Mouse (Mus musculus): ENCODE measurements around the gene Map3k4.

Gene Map3k4

DNA sequence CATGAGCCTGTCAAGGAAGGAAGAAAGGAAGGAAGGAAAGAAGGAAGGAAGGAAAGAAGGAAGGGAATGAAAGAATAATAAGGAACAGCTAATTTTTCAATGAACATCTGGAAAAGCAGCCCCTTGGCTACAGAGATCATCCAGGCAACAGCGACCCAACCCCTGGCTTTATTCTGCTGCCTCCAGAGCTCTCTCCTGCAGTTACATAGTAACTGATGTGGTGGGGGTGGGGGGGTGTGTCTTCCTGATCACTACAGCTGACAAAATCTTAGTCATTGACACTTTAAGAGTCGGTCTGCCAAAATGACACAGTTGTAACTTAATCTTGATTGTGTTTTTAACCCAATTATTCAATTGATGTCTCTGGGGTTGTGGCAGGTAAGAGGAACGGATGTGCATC, 132.3 kb downstream of the Map3k4 start:
- no peak for DNase-seq (ENCODE audit: low read depth, low spot score)

DNA sequence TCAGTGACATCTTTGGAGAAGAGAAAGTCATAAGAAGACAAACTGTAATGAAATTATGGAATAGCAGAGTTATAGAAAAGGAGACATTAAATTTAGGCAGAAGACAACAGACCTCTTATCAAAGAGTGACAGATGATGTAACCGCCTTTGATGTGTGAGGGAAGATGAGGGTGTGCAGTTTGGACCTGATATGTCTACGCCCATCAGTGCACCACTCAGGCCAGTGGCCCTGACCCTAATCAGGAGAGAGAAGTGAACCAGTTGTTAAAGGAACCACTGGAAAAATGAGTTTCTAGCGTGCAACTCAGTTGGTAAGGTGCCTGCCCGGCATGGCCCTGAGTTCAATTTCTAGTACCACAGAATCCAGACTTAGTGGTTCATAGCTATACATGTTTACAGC, 132.7 kb downstream of the Map3k4 start:
- no peak for DNase-seq (ENCODE audit: low read depth, low spot score)

DNA sequence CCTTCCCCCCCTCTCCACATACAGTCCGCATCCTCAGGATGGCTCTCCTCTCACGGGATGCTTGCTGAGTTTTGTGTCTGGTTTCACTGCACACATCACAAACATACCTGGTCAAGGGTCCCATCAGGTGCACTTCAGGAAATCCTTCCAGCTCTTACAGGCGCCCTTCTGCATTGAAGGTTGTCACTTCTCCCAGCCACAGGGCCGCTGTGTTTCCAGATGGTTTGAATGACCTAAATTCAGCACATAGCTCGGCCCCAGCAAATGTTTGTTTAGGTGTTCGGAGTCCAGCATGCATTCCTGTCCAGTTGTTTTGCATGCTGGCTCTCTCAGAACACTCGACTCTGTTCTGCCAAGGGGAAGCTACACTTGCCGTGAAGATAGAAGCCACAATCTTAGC, 134.3 kb downstream of the Map3k4 start:
- DNase-seq (ENCODE audit: low read depth, low spot score) = no peak

DNA sequence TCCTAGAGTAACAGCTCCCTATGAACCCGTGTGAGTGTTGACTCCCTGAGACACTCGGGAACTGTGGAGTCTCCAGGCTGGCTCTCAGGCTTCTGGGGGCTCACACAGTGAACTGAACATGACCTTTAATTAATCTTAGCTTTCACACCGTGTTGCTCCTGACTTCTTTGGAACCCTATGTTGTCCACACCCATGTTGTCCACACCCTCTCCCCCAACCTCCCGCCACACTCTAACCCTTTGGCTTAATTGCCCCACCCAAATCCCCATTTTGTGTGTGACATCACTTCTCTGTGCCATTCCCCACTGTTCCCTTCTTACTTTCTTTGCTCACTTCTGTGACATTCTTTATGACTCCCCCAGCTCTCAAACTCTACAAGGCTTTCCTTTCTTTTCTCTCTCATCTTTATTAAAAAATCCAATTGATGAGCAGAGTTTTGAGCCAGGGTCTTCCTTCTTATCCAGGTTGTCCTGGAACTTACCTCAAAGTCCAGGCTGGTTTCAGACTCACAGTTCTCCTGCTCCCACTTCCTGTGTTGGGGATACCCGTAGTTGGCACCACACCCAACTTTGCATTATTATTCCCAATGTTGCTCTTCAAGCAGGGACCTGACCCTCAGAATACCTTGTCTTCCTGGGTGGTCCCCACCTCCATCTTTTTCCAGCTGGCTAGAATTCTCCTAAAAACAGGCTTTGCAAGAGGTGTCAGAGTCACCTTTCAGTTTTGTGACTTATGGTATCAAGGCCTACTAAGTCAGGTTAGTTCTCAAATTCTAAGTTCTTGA, 135.7 kb downstream of the Map3k4 start:
- no peak for DNase-seq (ENCODE audit: low read depth, low spot score)

DNA sequence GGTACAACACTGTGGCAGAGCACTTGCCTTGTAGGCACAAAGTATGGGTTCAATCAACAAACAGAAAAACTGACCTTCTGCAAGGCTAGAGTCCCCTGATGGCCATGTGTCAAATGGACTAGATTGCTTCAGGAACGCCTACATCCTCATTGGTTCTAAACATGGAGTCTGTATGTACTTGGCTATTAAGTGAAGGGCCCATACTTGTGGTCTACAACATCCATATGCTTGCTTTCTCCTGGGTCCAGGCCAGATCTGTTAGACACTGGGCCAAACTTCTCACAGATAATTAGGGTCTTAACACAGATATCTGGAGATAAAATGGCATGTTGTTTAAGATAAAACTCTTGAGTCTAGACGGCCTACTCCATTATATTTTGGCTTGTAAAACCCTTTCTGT, 138.8 kb downstream of the Map3k4 start:
- DNase-seq (ENCODE audit: low read depth, low spot score) = no peak

DNA sequence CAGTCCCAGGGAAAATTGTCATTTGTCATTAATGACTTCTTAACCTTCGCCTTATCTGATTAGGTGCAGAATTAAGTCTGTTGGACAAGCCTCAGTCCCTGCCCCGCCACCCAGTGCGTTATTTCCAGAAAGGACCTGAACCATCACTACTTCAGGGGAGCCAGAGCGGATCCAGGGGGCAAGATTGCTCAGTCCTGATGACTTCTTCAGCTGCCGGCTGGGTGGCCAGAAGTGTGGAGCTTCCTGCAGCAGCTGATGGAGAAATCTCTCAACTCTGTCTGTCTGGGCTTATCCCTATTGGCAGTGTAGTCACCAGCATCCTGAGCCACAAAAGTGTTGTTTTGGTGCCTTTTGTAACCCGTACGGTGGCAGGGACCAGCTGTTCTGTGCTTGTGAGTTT, 139.3 kb downstream of the Map3k4 start:
- no peak for DNase-seq (ENCODE audit: low read depth, low spot score)
